Mouse (Mus musculus): ENCODE measurements around the gene Casp8. TPM values are rescaled to one million over a fixed set of nuclear protein-coding genes. Genes with fewer than 3 reads are reported as not detected.
"Not testable (repeated sequence)": the region's sequence is repeated elsewhere in the genome, so short reads cannot be mapped to it uniquely, and the experiment has no call there.

The Casp8 gene
- polyA plus RNA-seq, 1 experiment from 2014 or later: 10.4 TPM

DNA sequence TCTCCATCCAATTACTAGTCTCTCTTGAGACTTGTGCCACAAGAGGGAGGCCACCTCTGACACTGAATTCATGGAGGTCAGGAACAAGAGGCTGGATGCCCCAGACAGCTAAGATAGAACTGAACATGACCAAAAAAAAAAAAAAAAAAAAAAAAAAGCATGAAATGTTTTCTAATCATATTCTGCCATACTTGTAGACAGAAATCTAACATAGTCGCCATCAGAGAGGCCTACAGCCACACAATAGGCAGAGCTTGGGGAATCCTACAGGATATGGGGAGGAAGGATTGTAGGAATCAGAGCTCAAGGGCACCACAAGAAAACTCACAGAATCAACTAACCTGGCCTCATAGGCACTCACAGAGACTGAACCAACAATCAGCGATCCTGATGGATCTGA lies 469 bp upstream of the Casp8 start:
- Histone ChIP-seq H3K36me3 (ENCODE audit: control insufficient read depth, insufficient read depth, low read length) (no peaks in the 10 kb centered on the region), H3K27me3 (ENCODE audit: control insufficient read depth, insufficient read depth, low read length) (no peaks in the 10 kb centered on the region; the same call in 1 of the 2 replicates), H3K4me3 (ENCODE audit: low read depth, low read length) (no peak overlapping the region), H3K9ac (ENCODE audit: low read length) (no peak overlapping the region), H3K27ac (ENCODE audit: low read depth, low read length) (no peak overlapping the region), H3K4me1 (ENCODE audit: control insufficient read depth, insufficient read depth, low read length) (peaks cover 4% of the 10 kb centered on the region; the same call in 1 of the 2 replicates), H3K4me2 (no peak overlapping the region), H3K9me3 (ENCODE audit: control insufficient read depth, low read length) (no peaks in the 10 kb centered on the region)
- WGBS: 58% methylated on average over 2 of the region's 2 CpGs
- DNase-seq (ENCODE audit: low spot score, missing footprints) (peak; percentile 35), ATAC-seq (ENCODE audit: low FRiP score) (no peak)

GRCm38 (mm10) chr1:58796059-58796363 lies 837 bp downstream of the Casp8 start:
- no peak for ATAC-seq (ENCODE audit: low FRiP score)
- Histone ChIP-seq H3K4me1 (ENCODE audit: control insufficient read depth, insufficient read depth, low read length) (peaks cover 4% of the 10 kb centered on the region; the same call in 1 of the 2 replicates), H3K4me3 (ENCODE audit: low read depth, low read length) (peak overlapping the region; percentile 48), H3K36me3 (ENCODE audit: control insufficient read depth, insufficient read depth, low read length) (no peaks in the 10 kb centered on the region), H3K4me2 (peak overlapping the region; percentile 87), H3K27ac (ENCODE audit: low read depth, low read length) (no peak overlapping the region), H3K9me3 (ENCODE audit: control insufficient read depth, low read length) (no peaks in the 10 kb centered on the region), H3K9ac (ENCODE audit: low read length) (peak overlapping the region; percentile 66), H3K27me3 (ENCODE audit: control insufficient read depth, insufficient read depth, low read length) (no peaks in the 10 kb centered on the region; the same call in 1 of the 2 replicates)
- WGBS: 3% methylated on average over 3 of the region's 3 CpGs
- no peak for DNase-seq (ENCODE audit: low spot score, missing footprints)

- DNase-seq (ENCODE audit: low spot score, missing footprints) (peak; percentile 59), ATAC-seq (ENCODE audit: low FRiP score) (no peak)
- H3K4me2 ChIP-seq: no peak overlapping the region
- H3K27ac ChIP-seq (ENCODE audit: low read depth, low read length): no peak overlapping the region
- H3K27me3 ChIP-seq (ENCODE audit: control insufficient read depth, insufficient read depth, low read length): no peaks in the 10 kb centered on the region; the same call in 1 of the 2 replicates
- no peaks in the 10 kb centered on the region for H3K9me3 ChIP-seq (ENCODE audit: control insufficient read depth, low read length)
- 66% methylated on average over 4 of the region's 4 CpGs for WGBS
- H3K4me3 ChIP-seq (ENCODE audit: low read depth, low read length): no peak overlapping the region
- H3K9ac ChIP-seq (ENCODE audit: low read length): no peak overlapping the region
- peaks cover 4% of the 10 kb centered on the region; the same call in 1 of the 2 replicates for H3K4me1 ChIP-seq (ENCODE audit: control insufficient read depth, insufficient read depth, low read length)
- H3K36me3 ChIP-seq (ENCODE audit: control insufficient read depth, insufficient read depth, low read length): no peaks in the 10 kb centered on the region
Measured at GRCm38 (mm10) chr1:58796853-58797252, 1.7 kb downstream of the Casp8 start.

- H3K4me2 ChIP-seq: no peak overlapping the region
Measured at GRCm38 (mm10) chr1:58797370-58797769, 2.2 kb downstream of the Casp8 start.

DNA sequence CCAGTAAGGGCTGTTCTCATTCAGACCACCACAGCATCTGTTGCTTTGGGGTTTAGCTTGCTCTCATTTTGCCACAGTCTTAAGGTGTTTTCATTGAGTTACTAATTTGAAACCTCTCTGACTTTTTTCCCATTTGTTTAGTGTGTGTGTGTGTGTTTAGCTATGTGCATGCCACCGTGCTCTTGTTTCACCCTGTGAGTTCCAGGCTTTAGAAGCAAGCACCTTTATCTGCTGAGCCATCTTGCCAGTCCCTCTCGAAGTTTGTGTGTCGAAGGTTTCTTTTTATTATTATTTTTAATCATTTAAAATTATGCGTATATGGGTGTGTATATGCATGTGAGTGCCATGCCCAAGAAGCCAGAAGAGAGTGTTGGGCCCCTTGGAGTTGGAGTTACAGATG lies 3.7 kb downstream of the Casp8 start:
- no peaks in the 10 kb centered on the region for H3K9me3 ChIP-seq (ENCODE audit: control insufficient read depth, low read length)
- no peak overlapping the region for H3K27ac ChIP-seq (ENCODE audit: low read depth, low read length)
- no peaks in the 10 kb centered on the region; the same call in 1 of the 2 replicates for H3K27me3 ChIP-seq (ENCODE audit: control insufficient read depth, insufficient read depth, low read length)
- no peak overlapping the region for H3K4me3 ChIP-seq (ENCODE audit: low read depth, low read length)
- DNase-seq (ENCODE audit: low spot score, missing footprints): peak; percentile 73
- WGBS: 87% methylated on average over 4 of the region's 4 CpGs
- ATAC-seq (ENCODE audit: low FRiP score): no peak
- H3K36me3 ChIP-seq (ENCODE audit: control insufficient read depth, insufficient read depth, low read length): no peaks in the 10 kb centered on the region
- no peak overlapping the region for H3K4me2 ChIP-seq
- peaks cover 4% of the 10 kb centered on the region; the same call in 1 of the 2 replicates for H3K4me1 ChIP-seq (ENCODE audit: control insufficient read depth, insufficient read depth, low read length)
- H3K9ac ChIP-seq (ENCODE audit: low read length): no peak overlapping the region

More at GRCm38 (mm10) chr1:58797370-58797769, 2.2 kb downstream of the Casp8 start:
- Histone ChIP-seq H3K27me3 (ENCODE audit: control insufficient read depth, insufficient read depth, low read length) (no peaks in the 10 kb centered on the region; the same call in 1 of the 2 replicates), H3K4me3 (ENCODE audit: low read depth, low read length) (no peak overlapping the region), H3K27ac (ENCODE audit: low read depth, low read length) (no peak overlapping the region), H3K36me3 (ENCODE audit: control insufficient read depth, insufficient read depth, low read length) (no peaks in the 10 kb centered on the region), H3K9me3 (ENCODE audit: control insufficient read depth, low read length) (no peaks in the 10 kb centered on the region), H3K9ac (ENCODE audit: low read length) (no peak overlapping the region), H3K4me1 (ENCODE audit: control insufficient read depth, insufficient read depth, low read length) (peaks cover 4% of the 10 kb centered on the region; the same call in 1 of the 2 replicates)
- DNase-seq (ENCODE audit: low spot score, missing footprints) (peak; percentile 62), ATAC-seq (ENCODE audit: low FRiP score) (no peak)
- 86% methylated on average over 2 of the region's 2 CpGs for WGBS

GRCm38 (mm10) chr1:58800644-58801043 lies 5.5 kb downstream of the Casp8 start:
- H3K27me3 ChIP-seq (ENCODE audit: control insufficient read depth, insufficient read depth, low read length); H3K9me3 ChIP-seq (ENCODE audit: control insufficient read depth, low read length); DNase-seq (ENCODE audit: low spot score, missing footprints); H3K4me3 ChIP-seq (ENCODE audit: low read depth, low read length); ATAC-seq (ENCODE audit: low FRiP score); H3K4me1 ChIP-seq (ENCODE audit: control insufficient read depth, insufficient read depth, low read length); H3K36me3 ChIP-seq (ENCODE audit: control insufficient read depth, insufficient read depth, low read length); H3K9ac ChIP-seq (ENCODE audit: low read length); H3K4me2 ChIP-seq; H3K27ac ChIP-seq (ENCODE audit: low read depth, low read length): not testable (repeated sequence)
- WGBS: 81% methylated on average over 7 of the region's 7 CpGs

- Histone ChIP-seq H3K9me3 (ENCODE audit: control insufficient read depth, low read length) (no peaks in the 10 kb centered on the region), H3K4me2 (no peak overlapping the region), H3K4me1 (ENCODE audit: control insufficient read depth, insufficient read depth, low read length) (no peaks in the 10 kb centered on the region), H3K4me3 (ENCODE audit: low read depth, low read length) (no peak overlapping the region), H3K27ac (ENCODE audit: low read depth, low read length) (no peak overlapping the region), H3K36me3 (ENCODE audit: control insufficient read depth, insufficient read depth, low read length) (no peaks in the 10 kb centered on the region), H3K27me3 (ENCODE audit: control insufficient read depth, insufficient read depth, low read length) (no peaks in the 10 kb centered on the region), H3K9ac (ENCODE audit: low read length) (no peak overlapping the region)
- DNase-seq (ENCODE audit: low spot score, missing footprints) (peak; percentile 54), ATAC-seq (ENCODE audit: low FRiP score) (no peak)
- 96% methylated on average over 8 of the region's 8 CpGs for WGBS
Measured at GRCm38 (mm10) chr1:58801558-58802285, 6.5 kb downstream of the Casp8 start.

DNA sequence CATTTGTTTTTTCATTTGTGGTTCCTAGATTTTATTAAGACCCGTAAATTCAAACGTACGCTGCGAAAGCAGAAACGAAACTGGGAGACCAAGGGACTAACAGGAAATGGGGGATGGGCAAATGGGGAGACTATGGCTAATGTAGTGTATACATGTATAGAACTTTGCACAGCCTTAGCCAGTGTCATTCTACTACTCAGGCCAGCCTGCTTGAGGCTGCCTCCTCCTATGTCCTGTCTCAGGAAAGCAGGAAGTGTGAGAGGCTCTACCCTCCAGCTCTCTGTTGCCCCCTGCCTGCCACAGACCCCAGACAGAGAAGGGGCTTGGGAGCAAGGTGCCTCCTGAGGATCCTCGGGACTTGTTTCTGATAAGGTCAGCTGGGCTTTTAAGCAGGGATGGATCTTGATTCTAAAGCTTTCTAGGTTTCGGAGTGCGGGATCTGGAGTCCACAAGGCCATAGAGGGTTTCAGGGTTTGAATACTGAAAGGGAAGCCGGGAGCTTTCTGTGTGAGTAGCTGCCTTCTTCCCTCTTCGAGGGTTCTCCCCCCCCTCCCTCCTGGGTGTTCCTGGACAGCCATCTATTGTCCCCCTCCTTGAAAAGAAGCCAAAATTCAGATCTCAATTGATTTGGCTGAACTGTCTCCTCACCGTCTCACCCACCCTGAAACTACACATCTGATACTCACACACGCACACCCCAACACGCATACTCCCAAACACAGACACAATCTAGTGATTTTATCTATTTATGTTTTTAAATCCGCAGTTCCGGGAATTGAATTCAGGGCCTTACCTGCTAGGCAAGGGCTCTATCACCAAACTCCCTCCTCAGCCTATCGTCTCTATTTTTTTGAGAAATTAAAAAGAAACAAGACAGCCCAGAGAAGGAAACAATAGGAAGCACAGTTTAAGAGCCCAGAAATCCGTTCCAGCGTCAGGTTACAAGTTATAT lies 7.4 kb downstream of the Casp8 start:
- Histone ChIP-seq H3K36me3 (ENCODE audit: control insufficient read depth, insufficient read depth, low read length) (no peaks in the 10 kb centered on the region), H3K4me2 (no peak overlapping the region), H3K4me3 (ENCODE audit: low read depth, low read length) (no peak overlapping the region), H3K27me3 (ENCODE audit: control insufficient read depth, insufficient read depth, low read length) (no peaks in the 10 kb centered on the region), H3K9ac (ENCODE audit: low read length) (no peak overlapping the region), H3K9me3 (ENCODE audit: control insufficient read depth, low read length) (no peaks in the 10 kb centered on the region), H3K4me1 (ENCODE audit: control insufficient read depth, insufficient read depth, low read length) (no peaks in the 10 kb centered on the region), H3K27ac (ENCODE audit: low read depth, low read length) (no peak overlapping the region)
- no peak for DNase-seq (ENCODE audit: low spot score, missing footprints)
- 88% methylated on average over 18 of the region's 18 CpGs for WGBS
- no peak for ATAC-seq (ENCODE audit: low FRiP score)

- no peak overlapping the region for H3K4me3 ChIP-seq (ENCODE audit: low read depth, low read length)
- DNase-seq (ENCODE audit: low spot score, missing footprints): no peak
- no peaks in the 10 kb centered on the region for H3K9me3 ChIP-seq (ENCODE audit: control insufficient read depth, low read length)
- 90% methylated on average over 6 of the region's 6 CpGs for WGBS
- H3K27ac ChIP-seq (ENCODE audit: low read depth, low read length): no peak overlapping the region
- H3K9ac ChIP-seq (ENCODE audit: low read length): no peak overlapping the region
- H3K27me3 ChIP-seq (ENCODE audit: control insufficient read depth, insufficient read depth, low read length): no peaks in the 10 kb centered on the region
- no peak for ATAC-seq (ENCODE audit: low FRiP score)
- H3K4me2 ChIP-seq: no peak overlapping the region
- no peaks in the 10 kb centered on the region for H3K4me1 ChIP-seq (ENCODE audit: control insufficient read depth, insufficient read depth, low read length)
- H3K36me3 ChIP-seq (ENCODE audit: control insufficient read depth, insufficient read depth, low read length): no peaks in the 10 kb centered on the region
Measured at GRCm38 (mm10) chr1:58803531-58803930, 8.4 kb downstream of the Casp8 start.

All from midbrain, embryonic 11.5 days (tissue).